Mouse (Mus musculus): Measurements from ENCODE around the gene St3gal4.
"Not testable (repeated sequence)": the region's sequence is repeated elsewhere in the genome, so short reads cannot be mapped to it uniquely, and the experiment has no call there.

St3gal4 gene

DNA sequence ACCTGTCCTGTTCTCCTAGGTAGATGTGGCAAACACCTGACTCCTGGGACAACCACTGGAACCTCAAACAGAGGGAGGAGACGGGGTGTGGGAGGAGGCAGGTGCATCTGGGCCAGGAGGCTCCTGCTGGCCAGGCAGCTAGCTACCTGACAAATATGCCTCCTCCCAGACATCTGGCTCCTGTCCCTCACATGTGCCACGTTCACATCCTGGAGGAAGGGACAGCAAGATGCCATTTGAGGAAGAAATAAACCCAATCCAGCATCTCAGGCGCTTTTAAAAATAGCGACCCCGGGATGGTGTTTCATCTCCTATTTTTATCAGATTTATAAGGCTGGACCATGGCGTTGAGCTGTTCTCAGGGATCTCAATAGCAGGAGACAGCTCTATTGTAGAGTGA, at the start of gene St3gal4:
TSS of gene St3gal4 (minus strand) at position 101 of the 400 bp plus-strand sequence.
- DNase-seq (ENCODE audit: low read depth): no peak

DNA sequence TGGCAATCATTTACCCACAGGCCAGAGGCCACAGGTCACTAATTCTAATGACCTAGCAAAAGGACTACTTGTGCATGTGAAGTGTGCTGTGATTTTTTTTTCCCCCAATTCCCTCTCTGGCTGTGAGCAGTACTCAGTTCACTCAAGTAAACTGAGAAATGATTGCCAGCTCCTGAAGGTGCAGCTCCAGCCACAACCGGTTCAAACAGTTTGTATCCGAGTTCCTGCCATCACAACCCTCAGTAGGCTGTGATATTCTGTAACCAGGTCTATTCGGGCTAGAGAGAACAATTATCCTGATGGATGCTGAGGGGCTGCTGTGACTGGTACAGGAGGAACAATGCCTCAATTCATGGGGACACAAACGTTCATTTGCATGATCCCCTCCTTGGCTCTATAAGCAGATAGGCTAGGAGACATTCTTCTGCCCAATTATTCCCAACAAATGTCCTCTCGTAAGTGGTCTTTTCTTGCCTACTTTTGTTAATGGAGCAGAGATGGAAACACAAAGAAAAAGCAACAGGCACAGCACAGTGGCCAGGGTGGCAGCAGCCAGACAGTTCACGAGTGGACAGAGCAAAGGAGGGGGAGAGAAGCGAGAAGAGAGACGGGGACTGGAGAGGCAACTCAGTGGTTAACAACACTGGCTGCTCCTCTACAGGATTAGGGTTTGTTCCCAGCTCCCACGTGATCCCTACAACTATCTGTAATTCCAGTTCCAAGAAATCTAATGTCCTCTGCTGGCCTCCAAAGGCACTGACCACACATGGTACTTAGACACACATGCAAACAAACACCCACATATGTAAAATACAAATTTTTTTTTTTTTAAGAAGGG, 47.9 kb upstream of the St3gal4 start:
- no peak for DNase-seq (ENCODE audit: low read depth)

DNA sequence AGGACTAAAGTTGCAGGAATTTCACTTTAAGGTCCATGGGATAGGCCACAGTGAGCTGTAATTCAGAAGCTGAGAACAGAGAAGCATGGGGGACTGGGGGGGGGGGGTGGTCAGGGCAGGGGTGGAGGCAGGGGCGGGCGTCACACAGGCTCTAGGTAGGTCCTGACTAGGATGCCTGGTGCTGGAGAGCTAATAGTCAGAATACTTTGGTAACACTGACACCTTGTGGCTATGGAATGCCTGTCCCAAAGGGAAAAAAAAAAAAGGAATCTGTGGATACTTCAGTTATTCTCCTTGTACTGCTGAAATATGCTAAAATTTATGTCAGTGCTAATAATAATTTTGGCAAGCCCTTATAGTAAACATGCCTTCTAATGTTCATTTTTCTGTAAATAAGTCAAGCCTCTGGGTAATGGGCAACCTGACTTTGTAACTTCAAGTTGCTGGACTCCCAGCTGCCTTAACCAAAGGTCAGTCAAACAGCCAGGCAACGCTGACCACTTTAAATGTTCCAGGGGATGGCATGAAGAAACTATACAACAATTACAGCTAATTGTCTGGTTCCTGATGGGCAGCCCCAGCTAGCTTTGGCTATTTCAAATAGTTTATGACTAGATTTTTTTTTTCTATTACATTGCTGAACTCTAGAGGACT, 47.2 kb upstream of the St3gal4 start:
- no peak for DNase-seq (ENCODE audit: low read depth)

DNA sequence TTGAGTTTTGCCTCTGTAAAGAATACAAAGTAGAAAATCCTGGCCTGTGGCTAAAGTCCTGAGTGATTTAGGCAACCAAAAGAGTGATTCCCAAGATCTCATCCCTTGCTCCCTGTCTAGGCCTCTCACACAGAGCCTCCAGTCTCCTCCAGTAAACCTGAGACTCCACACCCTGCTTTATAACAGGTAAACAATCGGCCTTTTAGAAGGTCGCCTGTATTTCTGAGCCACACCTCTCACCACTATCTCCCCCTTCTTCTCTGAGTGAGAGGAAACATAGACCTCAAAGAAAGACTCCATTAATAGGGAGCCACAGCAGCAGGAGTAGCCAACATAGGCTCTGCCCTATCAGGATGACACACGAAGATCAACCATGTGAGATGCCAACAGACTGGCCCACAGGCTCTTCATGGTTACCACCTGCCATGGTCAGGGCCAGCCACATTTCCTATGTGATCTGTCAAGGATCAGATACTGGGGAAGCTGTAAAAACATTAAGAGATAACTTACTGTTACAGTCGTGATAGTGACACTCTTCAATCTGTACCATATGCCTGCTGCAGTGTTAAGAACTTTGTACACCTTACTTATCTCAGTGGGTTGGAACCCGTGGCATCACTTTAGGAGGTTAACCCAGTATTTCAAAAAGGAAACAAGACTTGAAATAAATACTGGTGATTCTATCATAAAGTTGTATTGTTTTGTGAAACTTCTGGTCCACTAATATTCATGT, 45.2 kb upstream of the St3gal4 start:
- DNase-seq (ENCODE audit: low read depth): no peak

DNA sequence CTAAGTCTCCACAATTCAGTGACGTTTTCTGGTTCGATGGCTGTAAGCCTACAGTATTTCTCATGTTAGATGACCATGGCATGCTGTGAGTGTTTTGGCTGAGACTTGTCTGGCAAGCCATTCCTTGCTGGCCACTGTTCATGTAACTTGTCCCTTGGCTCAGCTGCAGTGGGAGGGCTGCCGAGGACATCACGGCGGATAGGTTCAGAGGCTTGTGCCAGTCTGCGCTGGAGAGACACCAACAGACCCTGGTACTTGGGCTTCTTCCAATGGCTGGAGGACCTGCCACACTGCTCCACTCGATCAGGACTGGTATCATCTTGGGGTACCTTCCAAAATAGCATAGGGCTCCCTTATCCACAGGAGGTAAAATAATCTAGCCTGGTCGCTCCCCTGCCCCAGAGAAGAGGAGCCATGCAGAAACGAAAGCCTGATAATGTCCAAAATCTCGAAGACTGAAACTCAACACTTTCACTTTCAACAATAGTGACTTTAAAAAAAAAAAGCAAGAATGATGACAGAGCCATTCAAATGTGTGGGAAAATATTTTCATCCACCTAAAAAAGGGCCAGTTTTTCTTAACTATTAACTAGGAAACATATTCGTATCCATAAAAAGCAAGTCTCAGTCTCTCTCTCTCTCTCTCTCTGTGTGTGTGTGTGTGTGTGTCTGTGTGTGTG, 44.1 kb upstream of the St3gal4 start:
- no peak for DNase-seq (ENCODE audit: low read depth)

DNA sequence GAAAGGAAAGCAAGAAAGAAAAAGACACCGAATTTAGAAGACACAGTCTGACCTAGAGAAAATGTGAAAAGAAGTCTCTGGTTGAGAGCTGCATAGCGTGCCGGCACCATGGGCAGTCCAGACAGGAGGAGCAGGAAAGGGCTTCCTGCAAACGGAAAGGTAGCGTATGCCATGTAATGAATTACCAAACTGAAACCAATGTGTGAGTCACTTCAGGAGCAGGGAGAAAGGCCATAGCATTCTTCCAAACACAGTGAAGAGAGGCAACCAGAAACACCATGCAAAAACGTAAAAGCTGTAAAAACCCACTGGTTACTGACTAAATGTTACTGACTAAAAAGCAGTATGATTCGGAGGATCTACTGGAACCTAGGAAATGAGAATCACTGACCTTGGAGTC, 42.7 kb upstream of the St3gal4 start:
- no peak for DNase-seq (ENCODE audit: low read depth)

DNA sequence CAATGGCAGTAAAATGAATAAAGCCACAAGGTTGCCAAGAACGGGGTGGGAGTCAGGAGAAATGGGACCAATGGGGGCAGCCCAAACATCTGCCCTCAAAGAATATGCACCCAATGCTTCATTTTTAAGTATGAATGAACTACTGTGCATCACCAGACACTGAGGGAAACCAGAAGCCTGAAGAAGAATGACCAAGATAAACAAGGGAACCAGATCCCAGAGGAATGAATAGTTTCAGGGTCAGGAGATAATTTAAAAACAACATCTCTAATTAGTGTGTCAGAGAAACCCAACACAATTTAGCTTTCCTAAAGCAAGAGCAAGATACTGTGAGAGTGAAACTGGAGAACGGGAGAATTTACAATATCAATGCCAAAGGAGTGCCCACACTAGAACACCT, 41.6 kb upstream of the St3gal4 start:
- no peak for DNase-seq (ENCODE audit: low read depth)

DNA sequence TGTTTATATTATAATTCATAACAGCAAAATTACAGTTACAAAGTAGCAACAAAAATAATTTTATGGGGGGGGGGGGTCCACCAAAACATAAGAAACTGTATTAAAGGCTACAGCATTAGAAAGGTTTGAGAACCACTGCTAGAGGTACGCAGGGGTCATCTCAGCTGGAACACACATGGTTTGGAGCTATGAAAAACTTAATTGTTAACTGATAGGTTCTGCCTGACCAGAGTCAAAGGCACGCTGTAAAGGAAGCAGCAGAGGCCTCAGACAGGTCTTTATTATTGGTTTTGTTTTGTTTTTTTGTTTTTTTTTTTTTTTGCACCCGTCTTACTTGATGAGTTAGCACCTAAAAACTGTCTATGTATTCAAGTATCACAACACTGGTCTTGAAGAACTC, 39.4 kb upstream of the St3gal4 start:
- no peak for DNase-seq (ENCODE audit: low read depth)

DNA sequence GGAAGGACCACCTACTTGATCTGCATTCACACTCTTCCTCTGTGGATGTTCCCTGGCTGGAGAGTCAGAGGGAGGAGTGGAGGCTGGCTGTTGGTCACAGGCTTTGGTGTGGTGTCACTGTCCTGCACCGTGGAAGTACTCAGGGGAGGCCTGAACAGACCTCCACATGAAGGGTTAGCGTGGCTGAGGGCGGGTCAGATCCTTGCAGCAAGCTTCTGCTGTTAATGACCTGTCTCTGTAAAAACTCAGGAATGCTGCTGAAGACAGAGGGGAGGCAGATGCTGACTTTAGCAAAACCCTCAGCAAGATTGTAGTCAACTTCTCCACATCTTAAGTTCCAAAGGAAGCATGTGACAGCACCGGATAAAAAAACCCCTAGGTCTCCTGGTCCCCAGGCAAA, 37.8 kb upstream of the St3gal4 start:
- DNase-seq (ENCODE audit: low read depth): no peak

DNA sequence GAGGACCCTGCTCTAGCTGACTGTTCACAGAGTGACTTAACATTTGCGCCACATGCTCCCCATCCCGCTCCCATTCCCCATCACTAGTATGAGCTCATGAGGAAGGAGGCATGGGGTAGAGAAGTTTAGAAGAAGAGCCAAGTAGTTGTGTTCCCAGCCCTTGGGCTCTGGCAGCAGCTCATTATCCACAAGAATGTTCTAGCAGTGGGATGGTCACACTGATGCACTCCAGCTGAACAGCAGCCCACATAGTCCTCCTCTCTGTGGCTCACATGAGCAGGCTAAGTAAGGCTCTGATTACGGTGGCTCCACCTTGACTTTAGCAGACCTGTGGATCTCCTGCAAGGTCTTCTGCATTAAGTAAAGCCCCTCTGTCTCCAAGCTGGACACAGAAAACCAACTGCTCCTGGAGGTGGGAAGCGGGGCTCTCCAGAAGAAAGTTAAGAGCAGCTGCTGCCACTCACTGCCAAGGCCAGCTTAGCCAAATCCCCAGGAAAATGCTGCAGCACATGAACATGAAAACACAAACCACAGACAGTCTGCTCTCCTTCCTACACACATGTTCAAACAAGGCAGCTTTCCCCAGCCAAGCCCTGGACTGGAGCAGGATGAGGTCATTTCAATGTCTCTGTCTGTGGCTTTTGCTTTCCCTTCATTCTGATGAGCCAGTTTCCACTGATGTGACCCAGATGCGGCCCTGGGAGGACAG, 37.1 kb upstream of the St3gal4 start:
- peak; percentile 87 for DNase-seq (ENCODE audit: low read depth)

DNA sequence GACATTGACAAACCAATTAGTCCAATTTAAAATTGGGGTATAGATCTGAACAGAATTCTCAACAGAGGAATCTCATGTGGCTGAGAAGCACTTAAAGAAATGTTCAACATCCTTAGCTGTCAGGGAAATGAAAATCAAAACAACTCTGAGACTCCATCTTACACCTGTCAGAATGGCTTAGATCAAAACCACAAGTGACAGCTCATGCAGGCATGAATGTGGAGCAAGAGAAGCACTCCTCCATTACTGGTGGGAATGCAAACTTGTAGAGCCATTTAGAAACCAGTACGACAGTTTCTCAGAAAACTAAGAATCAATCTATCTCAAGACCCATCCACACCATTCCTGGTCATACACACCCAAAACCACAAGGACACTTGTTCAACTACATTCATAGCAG, 33.9 kb upstream of the St3gal4 start:
- DNase-seq (ENCODE audit: low read depth): peak; percentile 46

DNA sequence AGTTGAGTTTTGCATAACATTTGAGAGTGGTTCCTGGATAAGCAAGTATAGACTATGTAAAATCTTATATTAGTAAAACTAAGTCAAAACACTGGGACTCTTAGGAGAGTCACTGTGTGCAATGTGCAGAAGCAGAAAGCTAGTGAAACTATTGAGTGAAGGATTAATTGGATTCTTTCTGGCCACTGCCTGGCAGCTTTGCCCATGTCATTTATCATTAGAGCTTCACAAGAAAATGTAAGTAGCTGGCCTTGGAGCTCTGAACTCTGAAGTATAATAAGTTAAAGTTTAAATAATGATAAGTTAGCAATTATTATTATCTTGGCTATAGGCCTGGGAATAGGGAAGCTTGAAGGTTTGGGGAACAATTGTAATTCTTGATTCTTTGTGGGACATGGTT, 29.8 kb upstream of the St3gal4 start:
- DNase-seq (ENCODE audit: low read depth): not testable (repeated sequence)

DNA sequence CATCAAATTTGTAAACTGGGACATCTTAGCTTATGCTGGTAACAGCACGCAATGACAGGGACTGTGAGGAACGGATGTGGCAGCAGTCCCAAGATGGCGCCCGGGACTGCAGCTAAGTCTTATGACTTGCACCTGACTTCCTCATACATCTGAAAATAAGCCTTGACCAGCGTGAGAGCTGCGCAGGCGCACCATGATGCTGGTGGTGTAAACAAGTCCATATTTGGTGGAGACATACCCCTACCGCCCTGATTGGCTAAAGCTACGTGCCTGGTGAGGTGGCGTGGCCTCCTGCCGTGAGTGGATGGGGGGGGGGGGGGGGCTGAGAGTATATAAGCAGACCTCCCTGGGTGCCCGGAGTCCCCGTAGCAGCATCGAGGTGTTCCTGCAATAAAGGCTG, 28.2 kb upstream of the St3gal4 start:
- not testable (repeated sequence) for DNase-seq (ENCODE audit: low read depth)

DNA sequence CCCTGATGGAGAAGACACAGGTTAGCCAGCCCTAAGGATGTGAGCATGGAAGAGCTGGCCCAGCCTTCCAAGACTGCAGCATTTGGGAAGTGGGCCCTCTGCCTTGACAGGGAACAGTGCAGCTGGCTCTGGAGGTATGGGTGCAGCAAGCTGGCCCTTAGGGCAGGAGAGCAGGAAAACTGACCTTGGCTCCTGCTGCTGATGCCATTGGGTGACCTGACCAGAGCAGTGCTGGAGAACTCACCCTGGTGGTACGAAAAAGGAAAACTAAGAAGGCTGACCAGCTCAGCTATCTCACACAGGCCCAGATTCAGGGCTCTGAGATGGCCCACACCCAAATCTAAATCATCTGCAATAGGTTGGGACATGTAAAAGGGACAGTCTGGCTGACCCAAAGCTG, 26.8 kb upstream of the St3gal4 start:
- no peak for DNase-seq (ENCODE audit: low read depth)

DNA sequence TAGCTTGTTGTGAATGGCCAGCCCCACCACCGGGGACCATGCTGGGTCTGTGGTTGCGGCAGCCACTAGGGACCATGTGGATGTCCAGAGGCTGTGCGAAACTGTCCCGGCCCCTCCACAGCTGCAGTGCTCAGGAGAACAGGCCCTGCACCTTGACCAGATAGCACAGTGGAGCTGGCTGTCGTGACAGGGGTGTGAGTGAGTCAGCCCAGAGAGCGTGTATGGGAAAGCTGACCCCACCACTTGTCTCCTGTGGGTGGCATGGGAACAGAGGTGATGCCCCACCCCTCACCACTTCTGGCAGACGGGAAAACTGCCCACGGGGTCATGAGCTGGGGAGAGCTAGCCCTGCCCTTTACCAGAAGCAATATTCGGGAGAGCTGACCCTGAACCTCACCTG, 26.1 kb upstream of the St3gal4 start:
- no peak for DNase-seq (ENCODE audit: low read depth)

DNA sequence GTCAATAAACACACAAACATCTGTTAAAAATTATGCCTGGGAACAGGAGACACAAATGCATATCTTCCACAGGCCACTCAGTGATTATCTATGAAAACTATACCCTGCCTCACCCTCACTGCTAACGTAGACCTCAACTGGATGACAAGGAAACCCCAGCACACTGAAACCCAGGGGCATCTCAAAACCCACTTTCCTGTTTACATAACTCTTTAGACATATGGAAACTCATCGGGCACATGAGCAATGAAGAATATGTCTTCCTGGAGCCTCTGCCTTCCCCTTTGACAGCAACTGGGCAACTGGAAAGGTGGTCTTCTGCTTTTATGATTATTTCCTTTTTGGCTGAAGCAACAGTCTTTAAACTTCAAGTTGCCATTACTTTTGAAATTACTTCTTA, 23.2 kb upstream of the St3gal4 start:
- DNase-seq (ENCODE audit: low read depth): no peak

DNA sequence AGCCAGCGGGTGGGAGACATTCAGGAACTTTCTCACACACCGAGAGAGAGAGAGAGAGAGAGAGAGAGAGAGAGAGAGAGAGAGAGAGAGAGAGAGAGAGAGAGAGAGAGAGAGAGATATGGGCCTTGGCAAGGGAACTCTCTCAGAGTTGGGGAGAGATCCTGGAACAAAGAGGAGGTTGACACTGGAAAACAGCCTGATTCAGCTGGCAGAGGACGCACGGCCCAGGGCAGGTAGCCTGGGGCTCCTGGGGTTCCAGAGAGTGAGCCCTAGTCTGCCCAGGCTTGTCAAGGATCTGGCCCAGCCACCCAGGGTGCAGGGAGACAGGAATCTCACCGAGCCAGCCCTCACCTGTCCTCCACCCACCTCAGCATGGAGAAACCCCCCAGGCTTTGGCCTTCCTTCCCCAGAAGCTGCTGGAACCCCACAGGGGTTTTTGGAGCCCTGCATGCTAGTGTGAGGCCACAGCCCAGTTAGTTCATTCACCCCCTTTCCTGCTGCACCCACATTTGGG, 20.2 kb upstream of the St3gal4 start:
- DNase-seq (ENCODE audit: low read depth): no peak

DNA sequence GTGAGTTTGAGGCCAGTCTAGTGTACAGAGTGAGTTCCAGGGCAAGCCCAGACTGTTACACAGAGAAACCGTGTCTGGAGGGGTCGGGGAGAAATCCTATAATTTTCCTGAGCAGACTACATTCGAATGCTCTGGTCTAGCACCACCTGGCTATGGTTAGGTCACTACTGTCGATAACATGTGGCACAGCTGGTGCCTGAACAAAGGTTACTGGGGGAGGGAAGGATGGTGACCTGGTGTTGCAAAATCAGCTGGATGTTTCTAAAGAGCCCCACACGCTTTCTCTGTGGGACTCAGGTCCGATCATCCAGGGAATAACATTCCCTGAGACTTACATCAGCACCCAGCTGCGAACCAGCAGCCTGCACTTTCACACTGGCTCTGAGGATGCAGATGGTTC, 19.0 kb upstream of the St3gal4 start:
- DNase-seq (ENCODE audit: low read depth): no peak

DNA sequence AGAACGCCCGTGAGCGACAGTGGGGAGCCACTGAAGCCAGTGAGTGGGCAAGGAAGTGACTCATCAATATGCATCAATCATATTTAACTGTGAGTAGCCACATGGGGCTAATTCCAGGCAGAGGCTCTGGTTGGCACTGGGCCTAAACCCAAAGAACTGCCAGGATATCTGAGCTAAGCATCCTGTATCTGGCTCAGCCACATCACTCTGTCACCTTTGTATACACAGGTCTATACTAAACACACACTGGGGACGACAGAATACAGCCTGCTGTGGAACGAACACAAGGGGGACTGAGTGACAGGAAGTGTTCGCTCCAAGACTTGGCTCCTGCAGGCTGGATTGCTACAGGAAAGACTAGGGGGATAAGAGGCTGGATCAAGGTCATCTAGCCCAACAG, 16.5 kb upstream of the St3gal4 start:
- no peak for DNase-seq (ENCODE audit: low read depth)

DNA sequence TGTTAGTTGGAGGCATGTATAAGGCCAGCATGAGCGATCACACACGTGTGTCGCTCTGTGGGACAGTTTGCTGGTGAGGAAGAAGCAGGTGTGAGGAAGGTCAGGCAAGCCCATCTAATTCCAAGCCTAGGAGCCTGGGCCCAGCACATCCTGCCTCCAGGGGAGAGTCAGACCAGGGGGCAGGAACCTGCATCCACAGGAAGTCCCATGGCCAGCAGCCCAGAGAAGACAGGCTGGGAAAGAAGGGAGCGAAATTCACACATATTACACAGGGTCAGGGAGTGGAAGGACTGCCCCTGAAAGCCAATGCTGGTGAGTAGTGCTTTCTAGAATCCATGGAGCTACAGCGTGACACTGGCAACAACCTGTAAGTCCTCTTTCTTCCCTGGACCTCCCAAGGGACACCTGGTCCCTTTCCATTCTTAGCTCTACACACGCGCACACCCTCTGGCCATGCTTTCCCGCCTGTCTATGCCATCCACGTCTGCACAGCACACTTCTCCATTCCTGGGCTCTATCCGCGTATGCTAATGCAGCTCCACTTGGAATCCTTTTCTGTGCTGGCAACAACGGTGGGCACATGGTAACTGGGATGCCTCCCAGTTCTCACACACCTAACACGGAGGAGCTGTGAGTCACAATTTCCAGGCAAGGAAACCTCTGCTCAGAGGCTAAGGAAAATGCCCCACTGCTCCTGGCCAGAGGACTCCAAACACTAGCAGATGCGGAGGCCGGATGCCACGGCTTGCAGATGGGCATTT, 12.7 kb upstream of the St3gal4 start:
- no peak for DNase-seq (ENCODE audit: low read depth)

DNA sequence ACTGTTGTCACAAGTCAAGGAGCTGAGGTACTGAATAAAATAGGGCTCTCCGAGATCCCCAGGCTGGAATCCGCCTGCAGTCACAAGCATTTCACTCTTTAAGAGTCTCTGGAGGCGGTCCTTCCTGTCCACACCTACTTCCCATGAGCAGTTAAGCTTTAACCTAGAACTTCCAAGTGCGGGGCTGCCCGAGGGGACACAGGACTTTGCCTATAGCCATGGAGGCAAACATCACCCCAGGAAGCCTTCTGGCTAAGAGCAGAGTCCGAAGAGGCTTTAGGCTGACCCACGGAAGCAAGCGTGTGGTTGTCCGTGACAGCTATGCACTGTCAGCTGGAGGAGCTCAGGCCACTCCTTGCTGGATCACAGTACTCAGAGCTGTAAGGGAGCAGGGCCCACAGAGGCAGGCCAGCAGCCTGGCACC, 9.9 kb upstream of the St3gal4 start:
- no peak for DNase-seq (ENCODE audit: low read depth)
